Mouse (Mus musculus) forebrain, embryonic 14.5 days (tissue): ENCODE measurements at regions not wholly inside any gene's neighbourhood (a gene's known extent, or its start where the extent isn't known, plus 50 kb on each side); places are given as distances from the start of the nearest gene placed in this dataset.

Experiments
- ATAC-seq: fragments of 200-750 bp; cut with Nextera tagmentation; 2 replicates; pipeline ENCODE4 v1.8.0; 2017; ENCODE audit warnings: mild to moderate bottlenecking, moderate library complexity
- DNase-seq: peaks from one replicate; pipeline ENCODE4 v3.0.0-alpha.2; 2015; ENCODE audit warnings: low spot score
- H3K27ac ChIP-seq: fragments of 300-500 bp; sonication (generic); 2 replicates; pipeline ENCODE4 v1.5.1; 2014; ENCODE audit warnings: low read depth, mild to moderate bottlenecking, control low read depth, low read length, moderate library complexity
- H3K27me3 ChIP-seq: fragments of 300-500 bp; sonication (generic); replicated peaks from 2 replicates; pipeline ENCODE4 v1.6.1; 2014; ENCODE audit warnings: low read length, control low read depth, mixed read lengths; ENCODE audit not compliant: control insufficient read depth, insufficient read depth
- H3K36me3 ChIP-seq: fragments of 300-500 bp; sonication (generic); 2 replicates; pipeline ENCODE4 v1.6.1; 2014; ENCODE audit warnings: low read length, control low read depth; ENCODE audit not compliant: control insufficient read depth, insufficient read depth
- H3K4me1 ChIP-seq: fragments of 300-500 bp; sonication (generic); 2 replicates; pipeline ENCODE4 v1.6.1; 2014; ENCODE audit warnings: antibody characterized with exemption, low read length, control low read depth; ENCODE audit not compliant: control insufficient read depth, insufficient read depth
- H3K4me2 ChIP-seq: fragments of 300-500 bp; sonication (generic); 2 replicates; pipeline ENCODE4 v1.6.1; 2014; ENCODE audit warnings: mild to moderate bottlenecking, control low read depth, low read length
- H3K4me3 ChIP-seq: fragments of 300-500 bp; sonication (generic); 2 replicates; pipeline ENCODE4 v1.5.1; 2014; ENCODE audit warnings: low read depth, low read length, control low read depth
- H3K9ac ChIP-seq: fragments of 300-500 bp; sonication (generic); 2 replicates; pipeline ENCODE4 v1.6.1; 2014; ENCODE audit warnings: mild to moderate bottlenecking, low read length, control low read depth, moderate library complexity
- H3K9me3 ChIP-seq: fragments of 300-500 bp; sonication (generic); replicated peaks from 2 replicates; pipeline ENCODE4 v1.6.1; 2016; ENCODE audit warnings: low read length, control low read depth, mixed read lengths; ENCODE audit not compliant: control insufficient read depth
- WGBS: fragments of 180-500 bp; shearing (Covaris S2); extraction: QIAGEN DNeasy Blood & Tissue Kit; methylation state at CpG from one replicate; pipeline ENCODE4 v1.1.7; 2014; 5-methylcytosine and 5-hydroxymethylcytosine counted together

GRCm38 (mm10) chr7:75360874-75361273, 51.8 kb upstream of the Sv2b start:
- no peak overlapping the region for H3K27ac ChIP-seq
- no peak overlapping the region for H3K4me2 ChIP-seq
- H3K4me1 ChIP-seq: no peaks in the 10 kb centered on the region
- no peaks in the 10 kb centered on the region for H3K36me3 ChIP-seq
- no peak overlapping the region for H3K9ac ChIP-seq
- ATAC-seq (no peak), DNase-seq (peak; percentile 17)
- 13% methylated on average over 6 of the region's 6 CpGs for WGBS
- no peaks in the 10 kb centered on the region for H3K27me3 ChIP-seq
- no peak overlapping the region for H3K4me3 ChIP-seq
- H3K9me3 ChIP-seq: no peaks in the 10 kb centered on the region

- Histone ChIP-seq H3K9me3 (no peaks in the 10 kb centered on the region), H3K36me3 (no peaks in the 10 kb centered on the region), H3K27ac (no peak overlapping the region), H3K27me3 (no peaks in the 10 kb centered on the region), H3K4me2 (no peak overlapping the region), H3K9ac (no peak overlapping the region), H3K4me3 (no peak overlapping the region), H3K4me1 (no peaks in the 10 kb centered on the region)
- ATAC-seq (no peak), DNase-seq (no peak)
- WGBS: 95% methylated on average over 6 of the region's 6 CpGs
These were observed 53.5 kb upstream of the Sv2b start for GRCm38 (mm10) chr7:75362541-75362940.

- Histone ChIP-seq H3K36me3 (no peaks in the 10 kb centered on the region), H3K4me2 (no peak overlapping the region), H3K27ac (no peak overlapping the region), H3K4me1 (no peaks in the 10 kb centered on the region), H3K4me3 (no peak overlapping the region), H3K9me3 (no peaks in the 10 kb centered on the region), H3K27me3 (no peaks in the 10 kb centered on the region), H3K9ac (no peak overlapping the region)
- 27% methylated on average over 3 of the region's 3 CpGs for WGBS
- ATAC-seq (no peak), DNase-seq (no peak)
These were observed 56.4 kb upstream of the Sv2b start for GRCm38 (mm10) chr7:75365480-75365879.

GRCm38 (mm10) chr7:75366285-75366882, 57.3 kb upstream of the Sv2b start:
- no peaks in the 10 kb centered on the region for H3K4me1 ChIP-seq
- no peak overlapping the region for H3K9ac ChIP-seq
- H3K36me3 ChIP-seq: no peaks in the 10 kb centered on the region
- no peak overlapping the region for H3K27ac ChIP-seq
- H3K4me3 ChIP-seq: no peak overlapping the region
- no peak overlapping the region for H3K4me2 ChIP-seq
- DNase-seq: peak; percentile 90
- no peaks in the 10 kb centered on the region for H3K9me3 ChIP-seq
- ATAC-seq: peak; percentile 64
- WGBS: 5% methylated on average over 8 of the region's 8 CpGs
- no peaks in the 10 kb centered on the region for H3K27me3 ChIP-seq

GRCm38 (mm10) chr7:75368315-75368714, 59.3 kb upstream of the Sv2b start:
- H3K4me2 ChIP-seq: no peak overlapping the region
- H3K9me3 ChIP-seq: no peaks in the 10 kb centered on the region
- ATAC-seq: no peak
- H3K27ac ChIP-seq: no peak overlapping the region
- H3K4me1 ChIP-seq: no peaks in the 10 kb centered on the region
- H3K9ac ChIP-seq: no peak overlapping the region
- H3K27me3 ChIP-seq: no peaks in the 10 kb centered on the region
- no peak for DNase-seq
- H3K4me3 ChIP-seq: no peak overlapping the region
- WGBS: 85% methylated on average over 9 of the region's 9 CpGs
- H3K36me3 ChIP-seq: no peaks in the 10 kb centered on the region

GRCm38 (mm10) chr7:75369366-75369765, 60.3 kb upstream of the Sv2b start:
- no peak for ATAC-seq
- Histone ChIP-seq H3K4me3 (no peak overlapping the region), H3K9ac (no peak overlapping the region), H3K4me1 (no peaks in the 10 kb centered on the region), H3K27ac (no peak overlapping the region), H3K4me2 (no peak overlapping the region), H3K27me3 (no peaks in the 10 kb centered on the region), H3K36me3 (no peaks in the 10 kb centered on the region), H3K9me3 (no peaks in the 10 kb centered on the region)
- 51% methylated on average over 4 of the region's 4 CpGs for WGBS
- no peak for DNase-seq

- H3K4me3 ChIP-seq: no peak overlapping the region
- WGBS: 57% methylated on average over 12 of the region's 12 CpGs
These were observed 61.8 kb upstream of the Sv2b start for GRCm38 (mm10) chr7:75370595-75371519.

GRCm38 (mm10) chr7:75371520-75371876, 62.4 kb upstream of the Sv2b start:
- Histone ChIP-seq H3K4me1 (no peaks in the 10 kb centered on the region), H3K9me3 (no peaks in the 10 kb centered on the region), H3K9ac (no peak overlapping the region), H3K27ac (no peak overlapping the region), H3K4me3 (no peak overlapping the region), H3K27me3 (no peaks in the 10 kb centered on the region), H3K4me2 (no peak overlapping the region), H3K36me3 (no peaks in the 10 kb centered on the region)
- ATAC-seq (no peak), DNase-seq (no peak)

More at GRCm38 (mm10) chr7:75370595-75371519, 61.8 kb upstream of the Sv2b start:
- ATAC-seq: peak; percentile 88
- DNase-seq: peak; percentile 88
- Histone ChIP-seq H3K4me1 (no peaks in the 10 kb centered on the region), H3K27me3 (no peaks in the 10 kb centered on the region), H3K27ac (no peak overlapping the region), H3K36me3 (no peaks in the 10 kb centered on the region), H3K9ac (no peak overlapping the region), H3K4me2 (no peak overlapping the region), H3K9me3 (no peaks in the 10 kb centered on the region)

- WGBS: 74% methylated on average over 6 of the region's 6 CpGs
- Histone ChIP-seq H3K27ac (no peak overlapping the region), H3K27me3 (no peaks in the 10 kb centered on the region), H3K4me2 (no peak overlapping the region), H3K9me3 (no peaks in the 10 kb centered on the region), H3K4me3 (no peak overlapping the region), H3K36me3 (no peaks in the 10 kb centered on the region), H3K4me1 (no peaks in the 10 kb centered on the region), H3K9ac (no peak overlapping the region)
- ATAC-seq (no peak), DNase-seq (no peak)
These were observed 62.9 kb upstream of the Sv2b start for GRCm38 (mm10) chr7:75371991-75372390.
